Mouse (Mus musculus) thymus, adult 18-20 months (tissue): ENCODE data around the gene Nudt14.

Source experiments
- DNase-seq, 2 experiments: peaks; one replicate each; pipeline ENCODE4 v3.0.0; 2022; ENCODE audit warnings: mixed read lengths in 2 of 2

Gene Nudt14

GRCm38 (mm10) chr12:112950040-112950760 is 8.3 kb upstream of the Nudt14 start:
- DNase-seq = peak; percentile 68

- no peak for DNase-seq
Observed at GRCm38 (mm10) chr12:112947307-112947706, 5.4 kb upstream of the Nudt14 start.

- DNase-seq = no peak
Observed at GRCm38 (mm10) chr12:112943669-112944068, 1.7 kb upstream of the Nudt14 start.

DNA sequence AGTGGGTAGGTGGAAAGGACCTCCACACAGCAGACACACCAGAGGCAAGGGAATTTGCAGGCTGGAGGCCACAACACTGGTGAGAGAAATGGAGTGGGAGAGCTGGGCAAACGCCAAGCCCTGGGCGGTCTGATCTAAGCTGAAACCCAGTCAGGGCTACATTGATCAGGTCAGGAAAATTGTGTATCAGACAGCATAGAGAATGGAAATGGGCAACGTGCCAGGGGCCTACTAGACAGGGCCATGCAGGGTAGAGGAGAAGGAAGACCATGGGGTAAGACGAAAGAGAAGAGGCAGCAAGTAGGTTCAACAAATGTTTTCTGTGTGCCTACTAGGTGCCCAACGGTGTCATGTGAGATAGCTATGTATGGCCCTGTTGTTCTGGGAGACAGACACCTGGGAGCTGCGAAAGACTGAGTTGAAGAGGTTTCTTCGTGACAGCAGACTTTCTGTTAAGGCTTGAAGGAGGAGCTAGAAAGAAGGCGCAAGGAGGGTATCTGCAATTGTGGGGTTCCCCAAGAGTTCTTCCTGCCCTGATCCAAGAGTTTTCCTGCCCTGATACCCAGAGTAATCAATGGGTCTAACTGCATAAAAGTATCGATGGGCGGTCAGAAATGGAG is 658 bp downstream of the Nudt14 start:
- DNase-seq = no peak

DNA sequence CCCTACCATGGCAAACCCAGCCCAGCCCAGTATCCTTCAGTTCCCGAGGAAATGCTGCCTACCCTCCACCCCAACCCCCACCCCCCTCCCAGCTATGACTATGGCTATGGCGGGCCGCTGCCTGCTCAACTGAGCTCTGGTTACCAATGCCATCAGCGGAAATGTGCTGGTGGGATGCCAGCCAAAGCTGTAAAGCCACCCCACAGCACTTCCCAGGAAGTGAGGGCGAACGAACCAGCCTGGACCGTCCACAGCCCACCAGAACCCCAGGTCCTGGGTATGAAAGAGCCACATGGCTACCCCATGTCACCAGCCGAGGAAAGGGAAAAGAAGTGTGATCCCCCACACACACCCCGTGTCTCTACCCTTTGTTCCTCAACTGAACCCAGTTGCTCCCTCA is 1.2 kb downstream of the Nudt14 start:
- DNase-seq = no peak

DNA sequence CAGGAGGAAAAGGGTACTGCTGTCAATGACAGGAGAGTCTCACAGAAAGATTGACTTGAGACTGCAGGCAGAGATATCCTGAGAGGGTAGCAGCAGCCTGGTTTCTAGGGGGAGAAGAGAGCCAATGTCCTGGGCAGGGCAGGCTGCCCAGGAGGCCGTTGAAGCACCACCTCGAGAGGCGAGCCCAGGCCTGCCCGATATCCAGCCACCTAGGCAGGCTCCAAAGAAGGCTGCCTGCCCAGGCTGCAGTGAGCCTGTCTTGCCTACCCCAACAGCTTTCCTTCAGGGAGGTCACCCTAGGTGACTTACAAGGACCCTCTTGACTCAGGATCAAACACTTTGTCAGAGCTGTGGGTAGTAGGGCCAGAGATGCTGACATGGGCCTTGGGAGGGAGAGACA is 1.7 kb downstream of the Nudt14 start:
- DNase-seq = no peak

GRCm38 (mm10) chr12:112938873-112939565 is 2.9 kb downstream of the Nudt14 start:
- no peak for DNase-seq

DNA sequence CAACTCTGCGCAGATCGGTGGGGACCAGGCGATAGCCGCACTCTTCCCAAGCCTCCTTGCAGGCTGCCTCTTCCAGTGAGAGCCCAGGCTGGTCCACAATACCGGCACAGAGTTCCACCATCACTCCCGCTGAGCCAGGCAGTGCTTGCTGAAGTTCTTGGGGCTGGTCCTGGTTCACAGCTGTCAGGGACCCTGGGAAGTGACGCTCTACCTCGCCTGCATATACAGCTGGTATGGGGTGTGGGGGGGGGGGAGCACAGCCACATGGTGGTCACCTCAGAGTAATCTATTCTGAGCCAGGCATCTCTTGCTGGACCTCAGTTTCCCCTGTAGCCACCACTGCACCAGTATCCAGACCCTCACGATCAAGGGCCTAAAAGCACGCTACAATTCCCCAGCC is 3.6 kb downstream of the Nudt14 start:
- DNase-seq = no peak

- no peak for DNase-seq
Observed at GRCm38 (mm10) chr12:112937906-112938305, 4.0 kb downstream of the Nudt14 start.

DNA sequence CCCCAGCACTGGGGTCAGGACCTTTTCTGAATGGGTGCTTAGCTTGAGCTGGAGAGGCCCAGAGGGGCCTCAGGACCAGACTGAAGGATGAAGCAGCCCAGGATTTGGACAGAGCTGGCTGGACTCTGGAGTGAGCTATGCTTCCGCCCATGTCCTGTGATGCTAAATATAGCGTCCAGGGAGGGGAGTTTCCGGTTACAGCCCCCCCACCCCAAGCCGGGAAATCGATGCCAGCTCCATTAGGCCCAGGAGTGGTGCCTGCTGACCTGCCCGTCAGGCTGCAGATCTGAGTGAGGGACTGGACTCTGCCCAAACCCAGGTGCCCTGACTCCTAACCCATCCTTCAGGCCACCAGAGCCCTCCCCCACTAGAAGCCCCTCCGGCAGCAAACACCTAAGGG is 9.3 kb downstream of the Nudt14 start:
- no peak for DNase-seq

GRCm38 (mm10) chr12:112929562-112930352 is 12.2 kb downstream of the Nudt14 start, which contains the start of gene Jag2:
Jag2 (minus strand) TSS chr12:112929776.
- DNase-seq = peak in 1 of 2 experiments; percentile 30

DNA sequence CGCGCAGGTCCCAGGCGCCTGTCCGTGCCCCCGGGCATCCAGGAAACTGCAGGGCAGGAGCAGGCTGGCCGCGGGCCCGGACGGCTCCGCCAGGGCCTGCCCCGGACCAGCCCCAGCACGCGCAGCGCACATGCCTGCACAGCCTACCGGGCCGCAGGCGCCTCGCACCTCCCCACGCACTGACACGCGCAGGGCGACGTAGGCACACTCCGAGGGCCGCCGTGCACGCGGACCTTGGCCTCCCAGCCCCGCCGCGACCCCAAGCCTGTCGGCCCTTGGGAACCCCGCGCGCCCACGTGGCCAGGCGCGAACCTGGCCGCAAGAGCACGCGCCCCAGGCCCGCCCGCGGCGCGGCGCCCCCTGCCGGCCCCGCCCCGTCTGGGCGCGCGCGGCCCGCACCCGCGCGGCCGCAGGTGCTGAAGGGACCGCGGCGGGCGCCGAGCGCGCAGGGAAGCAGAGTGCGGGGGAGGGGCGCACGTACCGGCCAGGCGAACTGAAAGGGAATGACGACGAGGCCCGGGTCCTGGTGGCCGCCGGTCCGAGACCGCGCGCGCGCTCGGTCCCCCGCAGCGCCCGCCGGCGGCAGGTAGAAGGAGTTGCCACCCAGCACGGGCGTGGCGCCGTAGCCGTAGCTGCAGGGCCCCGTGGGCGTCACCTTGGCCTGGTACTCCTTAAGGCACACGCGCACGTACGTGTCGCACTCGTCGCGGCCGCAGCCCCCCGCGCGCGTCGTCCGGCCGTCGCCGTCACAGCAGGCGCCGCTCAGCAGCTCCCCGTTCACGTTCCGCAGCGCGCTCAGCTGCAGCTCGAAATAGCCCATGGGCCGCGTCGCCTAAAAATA is 13.3 kb downstream of the Nudt14 start:
- DNase-seq = no peak

DNA sequence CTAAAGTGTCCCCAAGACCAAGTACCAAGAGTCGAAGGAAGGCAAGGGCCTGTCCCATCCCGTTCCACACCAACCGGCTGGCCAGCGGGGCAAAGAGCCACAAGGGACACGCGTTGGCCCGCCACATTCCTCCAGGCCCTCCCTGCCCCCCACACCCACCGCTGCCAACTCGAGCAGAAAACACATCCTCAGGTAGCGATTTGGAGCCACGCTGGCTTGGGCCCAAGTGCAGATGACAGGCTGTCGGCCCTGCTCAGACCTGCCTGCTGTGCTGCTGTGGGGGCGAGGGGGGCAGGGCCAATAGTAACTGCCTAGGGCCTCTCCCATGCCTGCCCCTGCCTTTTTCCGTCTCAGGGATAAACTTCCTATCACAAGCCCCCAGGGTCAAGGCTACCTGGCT is 14.7 kb downstream of the Nudt14 start:
- no peak for DNase-seq

GRCm38 (mm10) chr12:112925950-112926349 is 16.0 kb downstream of the Nudt14 start:
- no peak for DNase-seq

- no peak for DNase-seq
Observed at GRCm38 (mm10) chr12:112922541-112922940, 19.4 kb downstream of the Nudt14 start.

GRCm38 (mm10) chr12:112921518-112921917 is 20.4 kb downstream of the Nudt14 start:
- no peak for DNase-seq

DNA sequence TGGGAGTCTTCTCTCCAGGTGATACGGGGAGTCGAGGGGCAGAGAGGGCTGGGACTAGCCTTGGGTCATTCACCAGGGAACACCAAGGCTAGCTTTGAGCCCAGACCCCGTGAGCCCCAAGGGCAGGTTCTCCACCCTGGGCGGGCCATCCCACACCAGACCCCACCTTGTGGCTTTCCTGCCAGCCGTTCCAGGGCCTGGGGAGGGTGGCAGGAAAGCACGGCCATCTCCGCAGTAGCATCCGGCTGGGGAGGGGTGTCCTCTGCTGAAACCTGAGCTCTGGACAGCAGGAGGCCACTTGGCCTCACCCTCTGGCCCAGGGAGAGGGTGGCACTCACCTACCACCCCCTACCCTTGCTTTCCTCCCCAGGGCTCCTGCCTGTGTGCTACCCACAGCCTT is 24.0 kb downstream of the Nudt14 start:
- DNase-seq = no peak

- DNase-seq = no peak
Observed at GRCm38 (mm10) chr12:112917486-112917885, 24.4 kb downstream of the Nudt14 start.

DNA sequence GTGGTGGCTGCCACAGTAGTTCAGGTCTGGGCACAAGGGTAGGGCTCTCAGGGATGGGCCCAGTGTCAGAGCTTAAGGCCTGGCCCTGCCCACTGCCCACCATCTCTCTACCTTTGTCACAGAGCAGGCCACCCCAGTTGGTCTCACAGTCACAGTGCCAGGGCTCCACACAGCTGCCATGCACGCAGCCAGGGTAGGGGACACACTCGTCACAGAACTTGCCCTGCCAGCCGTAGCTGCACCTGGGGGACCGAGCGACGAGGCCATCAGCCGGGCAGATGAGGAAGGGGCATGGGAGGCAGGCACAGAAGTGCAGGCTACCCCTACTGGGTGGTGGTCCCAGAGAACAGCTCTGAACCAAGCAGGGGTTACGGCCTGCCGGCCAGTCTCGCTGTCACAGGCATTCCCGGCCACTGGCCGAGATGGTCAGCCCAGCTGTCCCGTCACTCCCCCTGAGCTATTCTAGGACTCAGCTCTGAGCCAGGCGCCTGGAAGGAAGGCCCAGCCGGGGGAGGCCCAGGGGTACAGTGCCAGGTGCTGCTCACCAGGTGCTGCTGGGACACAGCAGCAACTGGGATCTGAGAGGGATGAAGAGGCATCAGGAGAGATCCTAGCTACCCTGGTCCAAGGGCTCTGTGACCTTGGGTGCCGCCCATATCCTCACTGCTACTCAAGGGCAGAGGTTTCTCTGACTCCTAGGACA is 25.1 kb downstream of the Nudt14 start:
- no peak for DNase-seq

GRCm38 (mm10) chr12:112915587-112915986 is 26.3 kb downstream of the Nudt14 start:
- no peak for DNase-seq

DNA sequence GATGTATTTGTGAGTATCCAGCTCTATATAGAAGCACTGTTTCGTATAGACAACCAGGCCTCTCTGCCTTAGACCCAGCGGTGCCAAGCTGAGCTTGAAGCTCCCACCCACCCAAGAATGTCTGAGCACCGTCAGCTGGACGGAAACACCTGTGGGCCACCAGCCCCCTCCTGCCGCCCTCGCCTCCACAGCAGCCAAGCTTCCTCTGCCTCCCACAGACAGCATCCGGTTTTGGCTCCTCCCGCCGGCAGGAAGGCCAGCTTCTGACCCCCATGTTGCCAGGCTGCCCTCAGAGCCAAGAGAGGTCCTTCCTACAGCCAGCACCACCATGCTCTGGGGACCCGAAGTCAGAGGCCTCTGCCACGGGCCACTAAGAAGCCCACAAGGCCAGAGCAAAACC is 27.4 kb downstream of the Nudt14 start:
- DNase-seq = peak; percentile 51 to 61
